Mouse (Mus musculus) layer of hippocampus, postnatal 14 days (tissue): ENCODE results near the gene Epb41l5. TPM values are rescaled to one million over a fixed set of nuclear protein-coding genes. Genes with fewer than 3 reads are reported as not detected.

Source experiments
- DNase-seq, 2 experiments: peaks; one replicate each; pipeline ENCODE4 v3.0.0; 2021 to 2022; ENCODE audit warnings: low spot score in 2 of 2, mixed read lengths in 1 of 2
- total RNA-seq, 2 experiments: library from RNA; stranded (reverse); gene quantifications; 2 replicates each; pipeline ENCODE4 v1.2.3; 2021

Epb41l5 gene
- total RNA-seq, 2 experiments from 2014 or later = 7.1 to 7.8 TPM

DNA sequence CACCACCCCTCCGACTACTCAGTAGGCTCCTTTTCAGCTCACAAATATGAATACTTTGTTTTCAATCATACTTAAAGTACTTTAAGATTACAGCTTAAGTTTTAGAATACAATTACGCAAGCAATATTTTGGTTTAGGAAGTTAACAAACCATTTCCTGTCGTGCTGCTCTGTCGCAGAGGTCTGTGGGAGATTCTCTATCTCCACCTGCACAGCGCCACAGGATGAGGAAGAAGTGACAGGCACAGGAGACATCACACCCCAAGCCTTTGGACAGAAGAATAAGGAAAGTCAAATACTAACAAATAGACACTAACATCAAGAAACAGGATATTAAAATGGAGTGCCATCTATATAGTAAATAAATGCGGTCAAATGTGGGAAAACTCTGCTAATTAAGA lies 49.9 kb downstream of the Epb41l5 start:
- no peak for DNase-seq

DNA sequence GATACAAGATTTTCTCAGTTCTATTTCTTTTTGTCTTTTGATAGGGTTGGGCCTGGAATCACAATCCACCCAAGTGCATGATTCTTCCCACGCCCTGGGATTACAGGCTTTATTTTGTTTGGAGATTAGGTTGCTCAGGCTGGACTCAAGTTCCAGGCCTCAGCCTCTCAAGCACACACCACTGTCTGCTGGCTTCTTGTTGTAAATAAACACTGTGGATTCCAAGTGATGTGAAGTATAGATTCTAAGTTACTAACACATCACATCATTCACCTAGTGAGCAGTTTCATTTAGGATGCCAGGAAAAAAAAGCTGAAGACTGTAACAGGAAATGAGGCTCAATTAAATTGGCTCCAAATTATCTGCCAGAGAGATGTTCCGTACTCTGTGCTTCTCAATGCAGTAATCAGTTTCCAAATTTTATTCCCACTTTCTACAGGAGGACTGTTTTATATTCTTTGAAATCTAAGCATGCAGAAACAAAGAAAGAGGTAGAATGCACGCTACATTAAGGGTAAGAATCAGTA lies 51.8 kb downstream of the Epb41l5 start:
- no peak for DNase-seq

DNA sequence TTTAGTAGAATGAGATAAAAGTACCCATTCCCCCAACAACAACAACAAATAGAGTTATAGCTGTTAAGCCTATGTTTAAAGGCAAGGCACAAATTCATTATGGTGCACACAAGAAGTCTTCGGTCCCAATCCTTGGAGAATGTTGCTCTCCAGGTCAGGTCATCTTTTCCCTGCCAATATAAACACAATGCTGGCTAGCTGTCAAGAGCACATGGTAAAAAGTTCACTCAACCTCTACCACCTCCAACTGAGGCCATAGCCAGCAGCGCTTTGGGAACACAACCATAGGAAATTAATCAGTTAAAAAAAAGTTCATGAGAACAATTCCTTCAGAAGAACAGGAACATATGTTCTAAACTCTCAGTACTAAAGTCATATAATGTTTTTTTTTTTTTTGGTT lies 58.8 kb downstream of the Epb41l5 start:
- no peak for DNase-seq

DNA sequence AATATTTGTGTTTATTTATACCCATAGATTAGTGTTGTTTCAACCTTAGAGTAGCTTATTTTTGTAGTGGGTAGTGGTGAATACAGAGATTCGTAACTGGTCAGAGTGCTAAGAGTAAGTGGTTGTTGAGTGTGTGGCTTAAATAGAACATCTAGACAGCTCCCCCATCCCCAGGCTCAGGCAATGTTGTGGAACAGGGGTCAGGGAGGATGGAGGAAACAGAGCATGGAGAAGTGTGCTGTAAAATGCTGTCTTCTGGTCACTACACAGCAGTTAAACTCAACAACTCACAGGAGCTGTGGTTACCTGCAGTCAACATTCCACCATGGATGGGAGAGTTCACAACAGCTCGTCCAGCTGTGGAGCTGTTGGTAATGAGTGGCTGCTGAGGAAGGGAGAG lies 63.8 kb downstream of the Epb41l5 start:
- no peak for DNase-seq

GRCm38 (mm10) chr1:119570134-119570533 lies 78.7 kb downstream of the Epb41l5 start:
- no peak for DNase-seq

DNA sequence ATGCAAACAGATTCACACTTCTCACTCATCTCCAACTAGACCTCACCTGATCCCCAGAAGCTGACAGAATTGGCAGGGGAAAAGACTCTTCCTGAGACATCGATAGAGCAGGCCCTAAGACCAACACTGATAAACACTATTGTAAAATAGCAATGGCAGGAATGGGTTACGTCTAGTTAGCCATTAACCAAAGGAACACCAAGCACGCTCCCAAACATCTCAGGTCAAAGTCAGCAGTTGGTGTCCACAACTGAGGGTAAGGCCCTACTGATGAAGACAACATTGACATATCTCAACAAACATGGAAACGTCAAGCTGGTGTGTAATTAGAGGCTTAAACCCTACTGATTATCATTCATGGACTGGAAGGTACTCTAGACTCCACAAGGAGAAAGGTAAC lies 83.3 kb downstream of the Epb41l5 start:
- DNase-seq = no peak

GRCm38 (mm10) chr1:119557641-119558395 lies 91.0 kb downstream of the Epb41l5 start:
- peak in 1 of 2 experiments; percentile 16 for DNase-seq

- no peak for DNase-seq
Measured at GRCm38 (mm10) chr1:119555651-119556050, 93.1 kb downstream of the Epb41l5 start.

DNA sequence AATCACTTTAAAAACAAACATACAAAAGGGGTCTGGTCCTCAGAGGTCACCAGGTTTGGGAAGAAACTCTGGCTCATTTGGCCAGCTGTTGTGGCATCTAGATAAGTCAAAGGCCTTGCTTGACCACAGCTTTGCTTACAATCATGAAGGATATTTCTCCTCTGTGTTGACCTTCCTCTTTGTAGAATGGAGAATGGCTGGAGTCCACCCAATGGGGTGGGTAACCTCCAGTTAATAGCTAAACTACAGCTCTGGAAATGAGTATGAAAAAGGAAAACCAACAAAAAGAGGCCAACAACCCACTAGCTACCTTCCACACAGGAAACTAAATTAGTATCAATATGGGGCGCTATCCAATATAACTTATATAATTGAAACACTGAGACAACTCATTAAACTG lies 97.1 kb downstream of the Epb41l5 start:
- no peak for DNase-seq

DNA sequence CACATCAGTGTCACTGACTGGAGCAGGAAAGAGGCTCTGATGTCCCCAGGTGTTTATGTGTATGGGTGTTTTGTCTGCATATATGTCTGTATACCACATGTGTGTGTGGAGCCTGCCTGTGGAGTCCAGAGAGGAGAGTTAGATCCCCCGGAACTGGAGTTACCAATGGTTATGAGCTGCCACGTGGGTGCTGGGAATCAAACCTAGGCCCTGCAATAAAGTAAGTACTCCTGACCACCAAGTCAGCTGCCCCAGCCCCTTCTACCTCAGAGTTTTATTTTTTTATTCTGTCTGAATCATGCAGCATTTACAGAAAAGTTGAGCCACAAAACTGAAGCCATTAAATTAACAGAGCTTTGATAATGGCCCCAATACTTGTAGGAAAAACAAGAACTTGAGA lies 98.7 kb downstream of the Epb41l5 start:
- no peak for DNase-seq

DNA sequence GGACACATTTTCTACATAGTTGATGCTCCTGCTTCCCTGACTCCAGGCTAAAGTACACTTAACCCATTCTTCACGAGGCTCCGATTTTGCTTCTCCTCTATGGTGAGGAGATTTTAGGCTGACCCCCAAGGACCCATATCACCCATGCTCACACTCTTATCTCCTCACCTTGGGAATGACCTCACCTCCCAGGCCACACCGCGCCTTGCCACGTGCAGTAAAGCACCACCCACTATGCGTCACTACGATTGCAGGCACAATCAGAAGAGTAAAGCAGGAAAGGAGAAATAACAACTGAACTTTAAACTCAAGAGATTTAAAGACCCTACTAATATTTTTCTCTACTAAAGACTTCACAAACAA lies 99.5 kb downstream of the Epb41l5 start:
- DNase-seq = no peak

DNA sequence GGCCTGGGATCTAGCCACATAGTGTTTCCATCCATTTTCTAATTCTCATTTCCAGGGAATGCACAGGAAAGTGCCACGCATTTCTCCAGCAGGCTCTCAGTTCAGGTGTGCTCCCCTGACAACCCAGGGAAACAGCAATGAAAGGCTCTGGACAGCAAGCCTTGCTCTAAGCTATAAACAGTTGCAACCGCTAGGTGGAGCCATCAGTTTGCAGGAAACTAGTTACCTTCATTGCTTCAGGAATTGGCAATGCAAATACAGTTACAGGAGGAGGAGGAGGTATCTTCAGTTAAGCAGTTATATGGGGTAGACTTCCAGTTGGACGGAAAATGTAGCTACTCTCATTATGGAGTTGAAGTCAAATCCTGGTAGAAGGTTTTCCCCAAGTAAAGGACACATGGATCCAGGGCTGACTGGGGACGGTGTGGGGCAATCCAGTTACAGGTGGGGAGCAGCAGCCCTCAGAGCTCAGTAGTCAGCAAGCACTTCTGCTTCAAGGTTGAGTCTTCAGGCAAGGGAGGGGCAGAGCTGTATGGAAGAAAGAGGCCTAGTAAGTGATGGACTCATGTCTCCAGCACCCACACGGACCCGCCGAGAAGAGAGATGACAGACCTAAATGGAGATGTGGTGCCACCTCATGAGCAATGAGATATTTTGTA lies 100.0 kb downstream of the Epb41l5 start:
- peak; percentile 77 to 87 for DNase-seq

DNA sequence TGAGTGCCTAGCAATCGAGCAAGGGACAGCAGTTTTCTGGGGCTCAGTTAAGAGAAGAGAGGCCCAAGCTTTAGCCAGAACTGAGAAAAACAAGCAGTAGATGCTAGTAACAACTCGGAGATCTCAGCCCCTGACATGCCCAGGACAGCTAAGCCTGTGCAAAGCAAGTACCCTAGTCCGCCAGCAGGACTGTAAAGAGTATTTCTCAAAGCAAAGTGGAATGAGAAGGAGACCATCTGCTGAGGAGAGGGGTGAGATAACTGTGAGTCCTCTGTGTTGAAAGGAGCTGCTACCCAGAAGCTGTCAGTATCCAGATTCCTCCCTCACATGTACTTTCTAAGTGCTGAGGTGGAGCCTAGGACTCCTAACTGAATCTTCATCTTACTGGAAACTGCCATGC lies 102.3 kb downstream of the Epb41l5 start:
- DNase-seq = no peak

GRCm38 (mm10) chr1:119545671-119546070 lies 103.1 kb downstream of the Epb41l5 start:
- DNase-seq = no peak

DNA sequence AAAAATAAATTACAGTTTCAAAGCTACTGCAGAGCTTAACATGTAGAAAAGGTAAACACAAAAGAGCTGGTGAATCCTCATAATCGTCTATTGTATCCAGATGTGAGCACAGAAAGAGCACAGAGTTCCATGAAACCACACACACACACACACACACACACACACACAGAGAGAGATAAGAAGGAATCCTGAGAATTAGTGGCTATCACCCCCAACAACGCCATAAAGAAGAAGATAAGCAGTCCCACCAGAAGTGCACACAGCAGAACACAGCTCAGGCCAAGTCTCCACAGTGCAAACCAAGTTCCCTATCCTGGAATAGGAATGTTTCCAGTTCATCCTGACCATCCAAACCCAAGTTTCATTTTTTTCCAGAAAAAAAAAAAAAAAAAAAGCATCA lies 103.6 kb downstream of the Epb41l5 start:
- no peak for DNase-seq

DNA sequence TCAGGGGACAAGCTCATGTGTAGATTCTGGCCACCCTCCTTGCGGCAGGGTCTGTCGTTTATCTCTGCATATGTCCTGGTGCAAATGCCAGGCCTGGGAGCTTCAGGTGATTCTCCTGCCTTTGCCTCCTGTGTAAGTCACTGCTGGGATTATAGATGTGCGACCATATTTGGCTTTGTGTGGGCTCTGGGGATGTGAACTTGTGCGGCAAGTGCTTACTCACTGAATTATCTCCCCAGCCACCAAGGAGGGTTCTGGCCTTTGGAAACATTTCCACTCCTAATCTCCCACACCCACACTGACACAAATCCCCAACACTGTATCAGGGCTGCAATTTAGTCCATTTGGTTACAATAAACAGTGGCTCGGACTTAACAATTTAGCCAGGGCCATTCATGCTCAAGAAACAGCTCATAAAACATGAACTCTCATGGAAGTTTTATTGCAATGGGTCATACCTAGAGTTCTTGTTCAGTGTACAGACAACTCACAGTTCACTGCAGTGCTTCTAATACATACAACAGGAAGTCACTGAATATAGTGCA lies 104.1 kb downstream of the Epb41l5 start:
- DNase-seq = no peak

GRCm38 (mm10) chr1:119543316-119543715 lies 105.5 kb downstream of the Epb41l5 start:
- DNase-seq = no peak

GRCm38 (mm10) chr1:119541570-119541969 lies 107.2 kb downstream of the Epb41l5 start:
- DNase-seq = no peak

GRCm38 (mm10) chr1:119540836-119541557 lies 107.8 kb downstream of the Epb41l5 start:
- DNase-seq = no peak

DNA sequence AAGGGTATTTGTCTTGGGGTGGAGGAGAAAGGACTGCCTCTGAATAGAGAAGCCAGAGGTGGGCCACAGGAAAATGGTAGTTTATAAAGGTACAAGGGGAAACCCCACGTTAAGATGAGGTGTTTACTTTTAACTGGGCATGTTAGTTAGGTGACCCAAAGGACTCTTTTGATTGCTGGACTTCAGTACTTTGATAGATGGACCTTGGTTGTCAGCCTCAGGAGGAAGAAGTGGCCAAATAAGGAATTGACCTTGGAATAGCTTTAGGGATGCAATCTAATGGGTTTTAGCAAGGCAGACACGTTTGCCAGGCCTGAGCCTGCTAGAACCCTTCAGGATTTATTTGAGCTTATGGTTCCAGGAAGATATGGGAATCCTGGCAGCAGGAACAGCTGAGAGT lies 109.5 kb downstream of the Epb41l5 start:
- no peak for DNase-seq

DNA sequence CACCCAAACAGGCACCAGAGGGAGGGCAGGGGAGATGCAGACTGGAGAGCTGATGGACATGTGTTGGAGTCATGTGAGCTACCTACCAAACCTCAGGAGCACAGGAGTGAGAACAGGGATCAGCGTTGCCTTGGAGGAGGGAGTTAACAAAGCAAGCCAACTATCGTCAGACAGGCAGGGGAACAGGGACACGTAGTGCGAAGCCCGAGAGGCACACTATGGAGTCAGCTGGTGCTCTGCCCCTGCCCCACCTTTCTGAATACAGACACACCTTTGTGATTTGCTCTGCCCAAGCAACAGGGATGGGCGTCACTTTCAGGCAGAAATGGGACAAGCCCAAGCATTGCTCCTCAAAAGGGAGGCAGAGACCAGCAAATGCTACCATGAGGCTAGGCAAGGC lies 111.1 kb downstream of the Epb41l5 start:
- DNase-seq = no peak

- DNase-seq = no peak
Measured at GRCm38 (mm10) chr1:119536122-119536521, 112.7 kb downstream of the Epb41l5 start.
